Mouse (Mus musculus): ENCODE results near the gene Glmn. TPM values are rescaled to one million over a fixed set of nuclear protein-coding genes. Genes with fewer than 3 reads are reported as not detected.
A peak's percentile ranks its signal among the peaks of the same experiment; 100 is the strongest.

Glmn gene
- polyA plus RNA-seq (2016; fragmentation: Nextera tagmentation; extraction: Ambion mirVana): 33.3 and 35.7 TPM in 2 replicates

DNA sequence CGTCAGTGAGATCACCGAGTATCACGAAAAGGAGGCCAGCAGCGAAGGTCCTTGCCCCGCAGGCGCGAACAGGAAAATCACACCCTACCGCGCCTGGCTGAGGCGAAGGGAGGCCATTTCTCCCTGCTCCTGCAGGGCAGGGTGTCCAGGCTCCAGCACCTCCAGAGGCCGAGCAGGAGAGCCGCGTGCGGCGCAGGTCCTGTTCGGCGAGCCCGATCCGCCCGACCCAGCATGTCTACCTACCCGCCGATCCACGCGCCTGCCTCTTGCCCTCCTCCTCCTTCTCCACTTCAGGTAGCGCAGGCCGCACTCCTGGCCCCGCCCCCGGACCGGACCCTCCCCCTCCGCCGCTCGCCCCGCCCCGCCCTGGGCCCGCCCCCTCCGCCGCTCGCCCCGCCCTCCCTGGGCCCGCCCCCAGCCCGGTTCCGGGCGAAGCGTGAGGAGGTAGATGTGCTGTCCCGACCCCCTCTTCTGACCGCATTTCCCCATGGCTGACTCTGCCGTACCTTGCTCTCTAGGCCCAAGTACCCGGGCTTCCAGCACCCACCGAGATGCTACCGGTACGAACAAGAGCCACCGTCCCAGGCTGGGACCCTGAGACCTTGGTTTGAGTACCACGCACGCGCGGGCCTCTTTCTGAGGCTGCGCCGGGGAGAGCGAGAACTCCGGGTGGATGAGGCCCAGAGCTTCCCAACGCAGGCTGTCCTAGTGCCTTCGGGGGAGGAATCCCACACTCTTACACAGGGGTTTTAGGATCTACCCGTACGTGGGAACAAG, at the start of gene Glmn, which contains the start of gene Rpap2:
Gene Glmn (minus strand): TSS at position 588 of the 777 bp plus-strand sequence.
Gene Rpap2 (plus strand): TSS at position 73 of the 777 bp plus-strand sequence.
- H3K4me3 ChIP-seq: peak within 1 kb of the TSS; percentile 80
- H3K9me3 ChIP-seq: no peaks in the 10 kb centered on the region
- under 1% methylated on average over 53 of the region's 64 CpGs for WGBS
- peak; percentile 89 for DNase-seq (ENCODE audit: extremely low spot score, low spot score)
- H3K27ac ChIP-seq: peak within 1 kb of the TSS; percentile 95
- no peaks in the 10 kb centered on the region for H3K27me3 ChIP-seq (ENCODE audit: poor library complexity, severe bottlenecking)
- H3K36me3 ChIP-seq (replicated peaks): peaks cover 27% of the 10 kb centered on the region
- H3K4me1 ChIP-seq: peaks cover 18% of the 10 kb centered on the region

DNA sequence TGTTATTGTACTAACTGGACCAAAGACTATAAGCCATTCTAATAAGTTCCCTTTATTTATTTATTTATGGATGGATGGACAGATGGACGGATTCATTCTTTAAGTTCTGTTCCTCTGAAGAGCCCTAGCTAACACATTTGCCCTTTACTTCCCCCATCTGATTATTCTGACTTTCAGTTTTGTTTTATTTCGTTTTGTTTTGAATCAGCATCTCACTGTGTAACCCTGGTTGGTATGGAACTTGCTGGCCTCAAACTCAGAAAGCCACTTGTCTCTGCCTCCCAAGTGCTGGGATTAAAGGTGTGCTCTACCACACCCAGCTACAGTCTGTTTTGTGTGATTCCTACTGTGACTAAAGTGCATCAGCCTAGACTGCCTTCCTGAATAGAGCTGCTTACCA, 48.2 kb upstream of the Glmn start:
- H3K36me3 ChIP-seq (replicated peaks): peaks cover 22% of the 10 kb centered on the region
- DNase-seq (ENCODE audit: extremely low spot score, low spot score): no peak
- no peaks in the 10 kb centered on the region for H3K27me3 ChIP-seq (ENCODE audit: poor library complexity, severe bottlenecking)
- no peaks in the 10 kb centered on the region for H3K4me1 ChIP-seq
- WGBS: 85% methylated on average over 2 of the region's 2 CpGs
- H3K4me3 ChIP-seq: no peak overlapping the region
- no peak overlapping the region for H3K27ac ChIP-seq
- no peaks in the 10 kb centered on the region for H3K9me3 ChIP-seq

- H3K4me1 ChIP-seq: no peaks in the 10 kb centered on the region
- no peaks in the 10 kb centered on the region for H3K9me3 ChIP-seq
- 86% methylated on average over 2 of the region's 2 CpGs for WGBS
- no peaks in the 10 kb centered on the region for H3K27me3 ChIP-seq (ENCODE audit: poor library complexity, severe bottlenecking)
- H3K36me3 ChIP-seq (replicated peaks): peaks cover 22% of the 10 kb centered on the region
- DNase-seq (ENCODE audit: extremely low spot score, low spot score): no peak
- no peak overlapping the region for H3K4me3 ChIP-seq
- no peak overlapping the region for H3K27ac ChIP-seq
Measured at GRCm38 (mm10) chr5:107644595-107644994, 46.9 kb upstream of the Glmn start.

- no peaks in the 10 kb centered on the region for H3K9me3 ChIP-seq
- no peaks in the 10 kb centered on the region for H3K27me3 ChIP-seq (ENCODE audit: poor library complexity, severe bottlenecking)
- 95% methylated on average over 8 of the region's 8 CpGs for WGBS
- H3K36me3 ChIP-seq (replicated peaks): peaks cover 20% of the 10 kb centered on the region; the same call in 1 of the 2 replicates
- no peak overlapping the region for H3K4me3 ChIP-seq
- H3K27ac ChIP-seq: no peak overlapping the region
- no peaks in the 10 kb centered on the region for H3K4me1 ChIP-seq
- no peak for DNase-seq (ENCODE audit: extremely low spot score, low spot score)
Measured at GRCm38 (mm10) chr5:107638366-107638765, 40.7 kb upstream of the Glmn start.

- H3K4me3 ChIP-seq: no peak overlapping the region
- no peaks in the 10 kb centered on the region for H3K4me1 ChIP-seq
- H3K36me3 ChIP-seq (replicated peaks): peaks cover 17% of the 10 kb centered on the region; the same call in 1 of the 2 replicates
- DNase-seq (ENCODE audit: extremely low spot score, low spot score): no peak
- no peaks in the 10 kb centered on the region for H3K27me3 ChIP-seq (ENCODE audit: poor library complexity, severe bottlenecking)
- no peaks in the 10 kb centered on the region for H3K9me3 ChIP-seq
- no peak overlapping the region for H3K27ac ChIP-seq
- WGBS: 81% methylated on average over 1 of the region's 1 CpGs
Measured at GRCm38 (mm10) chr5:107637106-107637505, 39.4 kb upstream of the Glmn start.

DNA sequence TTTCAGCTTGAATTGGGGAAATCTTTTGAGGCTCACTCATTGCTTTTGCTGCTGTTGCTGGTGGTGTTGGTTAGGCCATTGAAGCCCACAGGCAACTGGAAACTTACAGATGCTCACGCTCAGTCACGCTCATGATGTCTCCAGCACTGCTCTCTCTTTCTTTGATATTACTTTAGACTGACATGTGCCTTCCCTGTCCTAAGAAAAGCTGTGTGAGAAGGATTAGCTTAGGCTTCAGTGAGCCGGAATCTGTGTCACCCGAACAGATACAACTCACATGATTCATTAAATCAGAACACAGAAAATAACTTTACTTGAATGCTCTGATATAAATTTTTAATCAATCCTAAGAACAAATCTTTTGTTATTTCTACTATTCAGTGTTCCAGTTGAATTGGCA, 36.0 kb upstream of the Glmn start:
- Histone ChIP-seq H3K4me3 (no peak overlapping the region), H3K27me3 (ENCODE audit: poor library complexity, severe bottlenecking) (no peaks in the 10 kb centered on the region), H3K9me3 (no peaks in the 10 kb centered on the region), H3K36me3 (replicated peaks) (peaks cover 29% of the 10 kb centered on the region), H3K4me1 (no peaks in the 10 kb centered on the region), H3K27ac (no peak overlapping the region)
- 86% methylated on average over 4 of the region's 4 CpGs for WGBS
- DNase-seq (ENCODE audit: extremely low spot score, low spot score): no peak

- DNase-seq (ENCODE audit: extremely low spot score, low spot score): no peak
- H3K36me3 ChIP-seq (replicated peaks): peaks cover 59% of the 10 kb centered on the region
- no peak overlapping the region for H3K27ac ChIP-seq
- no peaks in the 10 kb centered on the region for H3K9me3 ChIP-seq
- H3K4me3 ChIP-seq: no peak overlapping the region
- no peaks in the 10 kb centered on the region for H3K4me1 ChIP-seq
- WGBS: 97% methylated on average over 3 of the region's 3 CpGs
- H3K27me3 ChIP-seq (ENCODE audit: poor library complexity, severe bottlenecking): no peaks in the 10 kb centered on the region
Measured at GRCm38 (mm10) chr5:107621327-107621726, 23.6 kb upstream of the Glmn start.

GRCm38 (mm10) chr5:107617986-107618385, 20.3 kb upstream of the Glmn start:
- 91% methylated on average over 6 of the region's 6 CpGs for WGBS
- Histone ChIP-seq H3K27ac (no peak overlapping the region), H3K9me3 (no peaks in the 10 kb centered on the region), H3K4me3 (no peak overlapping the region), H3K4me1 (no peaks in the 10 kb centered on the region), H3K36me3 (replicated peaks) (peaks cover 65% of the 10 kb centered on the region), H3K27me3 (ENCODE audit: poor library complexity, severe bottlenecking) (no peaks in the 10 kb centered on the region)
- no peak for DNase-seq (ENCODE audit: extremely low spot score, low spot score)

DNA sequence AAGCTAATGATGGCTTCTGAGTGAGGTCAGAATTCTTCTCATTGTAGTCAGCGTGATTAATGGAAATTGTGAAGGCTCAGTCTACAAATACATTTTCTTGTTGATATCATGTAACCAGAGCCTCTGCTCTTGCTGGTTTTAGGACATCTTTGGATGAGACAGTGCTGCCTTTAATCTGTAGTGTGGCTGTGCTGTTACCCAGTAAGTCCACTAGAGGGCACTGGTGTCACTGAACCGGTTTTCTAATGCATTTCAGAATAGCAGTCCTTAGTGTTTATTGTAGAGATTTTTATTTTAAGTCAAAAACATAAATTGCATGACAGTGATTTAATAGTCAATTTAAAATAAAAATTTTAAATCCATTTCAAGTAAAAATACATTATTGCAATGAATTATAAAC, 13.5 kb upstream of the Glmn start:
- Histone ChIP-seq H3K9me3 (no peaks in the 10 kb centered on the region), H3K4me3 (no peak overlapping the region), H3K36me3 (replicated peaks) (peaks cover 40% of the 10 kb centered on the region), H3K27me3 (ENCODE audit: poor library complexity, severe bottlenecking) (no peaks in the 10 kb centered on the region), H3K27ac (no peak overlapping the region), H3K4me1 (no peaks in the 10 kb centered on the region)
- DNase-seq (ENCODE audit: extremely low spot score, low spot score): peak; percentile 45
- WGBS: 4% methylated on average over 2 of the region's 2 CpGs

DNA sequence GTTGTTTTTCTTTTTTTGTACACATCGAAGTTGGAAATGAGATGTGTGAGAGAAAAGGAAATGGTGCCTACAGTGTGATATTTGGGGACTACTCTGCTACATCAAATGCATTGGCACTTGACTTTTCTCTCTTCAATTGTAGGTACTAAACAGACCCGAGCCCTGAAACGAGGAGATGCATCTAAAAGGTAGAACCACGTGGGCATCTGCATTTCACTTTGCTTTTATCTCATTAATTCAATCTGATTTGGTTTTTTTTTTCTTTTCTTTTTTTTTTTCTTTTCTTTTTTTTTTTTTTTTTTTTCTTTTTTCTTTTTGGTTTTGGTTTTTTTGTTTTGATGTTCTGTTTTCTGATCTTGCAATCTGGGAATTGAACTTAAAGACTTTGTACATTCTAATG, 692 bp upstream of the Glmn start:
- H3K27ac ChIP-seq: no peak overlapping the region
- 29% methylated on average over 4 of the region's 4 CpGs for WGBS
- H3K4me3 ChIP-seq: peak overlapping the region; percentile 80
- no peaks in the 10 kb centered on the region for H3K27me3 ChIP-seq (ENCODE audit: poor library complexity, severe bottlenecking)
- H3K4me1 ChIP-seq: peaks cover 18% of the 10 kb centered on the region
- no peaks in the 10 kb centered on the region for H3K9me3 ChIP-seq
- DNase-seq (ENCODE audit: extremely low spot score, low spot score): no peak
- H3K36me3 ChIP-seq (replicated peaks): peaks cover 27% of the 10 kb centered on the region

GRCm38 (mm10) chr5:107569148-107569547, 28.5 kb downstream of the Glmn start:
- WGBS: 97% methylated on average over 9 of the region's 9 CpGs
- Histone ChIP-seq H3K27me3 (ENCODE audit: poor library complexity, severe bottlenecking) (no peaks in the 10 kb centered on the region), H3K9me3 (no peaks in the 10 kb centered on the region), H3K36me3 (replicated peaks) (peaks cover 70% of the 10 kb centered on the region), H3K27ac (no peak overlapping the region), H3K4me1 (no peaks in the 10 kb centered on the region), H3K4me3 (no peak overlapping the region)
- DNase-seq (ENCODE audit: extremely low spot score, low spot score): no peak

- H3K9me3 ChIP-seq: no peaks in the 10 kb centered on the region
- no peak overlapping the region for H3K4me3 ChIP-seq
- DNase-seq (ENCODE audit: extremely low spot score, low spot score): no peak
- WGBS: 86% methylated on average over 3 of the region's 3 CpGs
- H3K27me3 ChIP-seq (ENCODE audit: poor library complexity, severe bottlenecking): no peaks in the 10 kb centered on the region
- H3K36me3 ChIP-seq (replicated peaks): peaks cover 52% of the 10 kb centered on the region
- no peaks in the 10 kb centered on the region for H3K4me1 ChIP-seq
- no peak overlapping the region for H3K27ac ChIP-seq
Measured at GRCm38 (mm10) chr5:107556969-107557368, 40.7 kb downstream of the Glmn start.

GRCm38 (mm10) chr5:107554336-107554735, 43.4 kb downstream of the Glmn start:
- WGBS: 89% methylated on average over 5 of the region's 5 CpGs

More at GRCm38 (mm10) chr5:107554336-107554735, 43.4 kb downstream of the Glmn start:
- no peak for DNase-seq (ENCODE audit: extremely low spot score, low spot score)
- Histone ChIP-seq H3K27me3 (ENCODE audit: poor library complexity, severe bottlenecking) (no peaks in the 10 kb centered on the region), H3K4me1 (no peaks in the 10 kb centered on the region), H3K27ac (no peak overlapping the region), H3K9me3 (no peaks in the 10 kb centered on the region), H3K36me3 (replicated peaks) (peaks cover 46% of the 10 kb centered on the region), H3K4me3 (no peak overlapping the region)
